Mouse (Mus musculus): ENCODE results near the gene Dbndd1. TPM values are rescaled to one million over a fixed set of nuclear protein-coding genes. Genes with fewer than 3 reads are reported as not detected.
A peak's percentile ranks its signal among the peaks of the same experiment; 100 is the strongest.
"Not testable (repeated sequence)": the region's sequence is repeated elsewhere in the genome, so short reads cannot be mapped to it uniquely, and the experiment has no call there.

Dbndd1 gene
- total RNA-seq, 1 experiment from 2014 or later, result 0.26 TPM

GRCm38 (mm10) chr8:123492898-123493297 is 22.4 kb downstream of the Dbndd1 start:
- no peak for DNase-seq

- no peak for DNase-seq
Observed at GRCm38 (mm10) chr8:123491280-123492075, 23.8 kb downstream of the Dbndd1 start.

DNA sequence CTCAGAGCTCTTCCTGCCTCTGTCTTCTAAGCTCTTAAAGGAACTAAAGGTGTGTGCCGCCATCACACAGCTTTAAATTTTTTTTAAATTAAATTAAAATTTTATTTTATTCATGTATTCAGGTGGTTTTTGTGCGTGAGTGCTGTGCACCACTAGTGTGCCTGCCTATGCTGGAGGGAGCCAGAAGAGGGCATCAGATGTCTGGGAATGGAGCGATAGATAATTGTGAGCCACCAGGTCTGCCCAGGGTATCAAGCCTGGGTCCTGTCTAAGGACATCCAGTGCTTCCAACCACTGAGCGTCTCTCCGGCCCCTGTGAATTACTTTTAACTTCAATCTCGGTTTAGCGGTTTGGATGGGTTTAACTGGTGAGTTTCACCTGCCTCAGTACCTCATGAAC is 32.6 kb downstream of the Dbndd1 start:
- peak; percentile 36 for DNase-seq

GRCm38 (mm10) chr8:123478456-123479218 is 36.6 kb downstream of the Dbndd1 start:
- peak; percentile 32 for DNase-seq

- peak; percentile 96 for DNase-seq
Observed at GRCm38 (mm10) chr8:123477737-123478258, 37.5 kb downstream of the Dbndd1 start, which contains the start of gene Afg3l1. Gene Afg3l1, plus strand, starts transcription at chr8:123477903.

DNA sequence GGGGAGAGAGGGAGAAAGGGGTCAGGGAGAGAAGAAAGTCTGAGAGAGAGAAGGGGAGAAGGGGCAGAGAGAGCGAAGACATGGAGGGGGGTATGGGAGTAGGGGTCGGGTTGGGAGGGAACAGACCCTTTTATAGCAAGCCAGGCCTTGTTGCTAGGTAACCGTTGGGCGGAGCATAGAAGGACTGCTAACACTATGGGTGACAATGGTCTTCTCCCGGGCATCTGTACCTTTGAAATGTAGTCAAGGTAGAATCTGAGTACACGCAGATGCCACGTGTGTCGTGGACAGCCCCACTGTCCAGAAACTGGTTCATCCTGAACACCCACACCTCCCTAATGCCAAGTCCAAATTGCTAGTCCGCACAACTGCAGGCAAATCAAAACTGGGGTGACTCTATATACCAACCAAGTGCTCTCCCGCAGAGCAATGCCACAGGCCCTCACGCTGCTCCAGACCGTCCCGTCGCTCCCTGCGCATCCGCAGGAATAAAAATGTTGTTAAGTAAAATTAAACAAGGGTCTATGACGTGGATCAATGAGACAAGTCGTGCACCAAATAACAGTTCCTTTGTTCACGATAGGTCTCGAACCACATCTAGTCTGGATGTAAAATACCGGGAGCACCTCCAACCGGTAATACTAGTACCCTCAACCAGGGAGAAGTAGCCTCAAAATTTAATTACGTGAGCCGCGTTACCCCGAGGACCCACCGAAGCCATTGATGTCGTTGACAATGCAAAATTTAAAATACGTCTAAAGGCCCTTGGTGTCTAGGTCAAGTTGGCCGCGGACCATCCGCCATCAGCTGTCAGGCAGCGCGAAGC is 38.1 kb downstream of the Dbndd1 start:
- DNase-seq, result no peak

- DNase-seq, result not testable (repeated sequence)
Observed at GRCm38 (mm10) chr8:123474549-123474948, 40.7 kb downstream of the Dbndd1 start.

- DNase-seq, result not testable (repeated sequence)
Observed at GRCm38 (mm10) chr8:123472991-123473390, 42.3 kb downstream of the Dbndd1 start.

- DNase-seq, result no peak
Observed at GRCm38 (mm10) chr8:123467476-123467875, 47.8 kb downstream of the Dbndd1 start.

GRCm38 (mm10) chr8:123463651-123464050 is 51.6 kb downstream of the Dbndd1 start:
- no peak for DNase-seq

Other genes starting within 250 kb of the Dbndd1 start
- gene Fanca, start 196.9 kb downstream of the Dbndd1 start, total RNA-seq (2021), result 6.0 and 9.4 TPM in 2 replicates
- 1.9 and 2.3 TPM in 2 replicates for gene Spire2, start 182.8 kb downstream of the Dbndd1 start, total RNA-seq (2021)
- gene Tcf25, start 141.7 kb downstream of the Dbndd1 start, total RNA-seq (2021), result 189 and 198 TPM in 2 replicates
- gene Mc1r, start 108.4 kb downstream of the Dbndd1 start, total RNA-seq (2021), result not detected in 2 replicates
- 7.3 and 32.4 TPM in 2 replicates for gene Tubb3, start 104.0 kb downstream of the Dbndd1 start, total RNA-seq (2021)
- gene Def8, start 91.9 kb downstream of the Dbndd1 start, total RNA-seq (2021), result 26.7 and 28.5 TPM in 2 replicates
- gene Afg3l1, start 37.6 kb downstream of the Dbndd1 start, total RNA-seq (2021), result 63.9 and 69.6 TPM in 2 replicates
- gene Gas8, start 3.4 kb upstream of the Dbndd1 start, total RNA-seq (2021), result 13.1 and 17.5 TPM in 2 replicates
- 40.8 and 46.5 TPM in 2 replicates for gene Rhou, start 138.5 kb upstream of the Dbndd1 start, total RNA-seq (2021)